Mouse (Mus musculus): Measurements from ENCODE around the gene Dnajc16. TPM values are rescaled to one million over a fixed set of nuclear protein-coding genes. Genes with fewer than 3 reads are reported as not detected.

Dnajc16 gene
- total and polyA plus RNA-seq, 2 experiments from 2014 or later, result 6.1 to 17.5 TPM

DNA sequence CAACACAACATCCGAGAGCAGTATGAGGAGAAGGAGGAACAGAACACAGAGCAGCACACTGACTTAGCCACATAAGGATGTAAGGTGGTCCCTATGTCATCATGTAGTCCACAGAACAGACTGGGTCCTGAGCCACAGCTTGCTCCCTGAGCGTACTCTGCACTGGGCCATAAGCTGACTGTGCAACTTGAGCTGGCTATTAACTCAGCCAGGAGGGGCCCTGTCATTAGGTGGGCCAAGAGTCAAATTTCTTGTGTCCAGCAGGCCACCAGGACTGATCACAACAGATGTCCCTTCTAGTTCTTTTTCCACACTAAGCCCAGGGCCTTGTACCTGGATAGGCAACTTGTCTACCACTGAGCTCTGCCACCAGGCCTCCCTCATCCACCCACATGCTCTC is 75.7 kb downstream of the Dnajc16 start:
- no peaks in the 10 kb centered on the region for H3K27me3 ChIP-seq (ENCODE audit: insufficient read depth, low read length)
- H3K9ac ChIP-seq (replicated peaks; ENCODE audit: low read length), result no peak overlapping the region
- no peak overlapping the region for H3K4me2 ChIP-seq (ENCODE audit: low read depth, low read length)
- no peak overlapping the region for H3K27ac ChIP-seq
- no peak overlapping the region for H3K4me3 ChIP-seq (ENCODE audit: low read length)
- DNase-seq (ENCODE audit: low spot score) (no peak), ATAC-seq (no peak)
- H3K9me3 ChIP-seq (ENCODE audit: low read length), result no peaks in the 10 kb centered on the region
- TF ChIP-seq CTCF (IDR thresholded peaks at IDR 0.05; ENCODE audit: low read depth), result no peak
- WGBS, result 77% methylated on average over 2 of the region's 2 CpGs
- peaks cover 28% of the 10 kb centered on the region for H3K36me3 ChIP-seq (ENCODE audit: insufficient read depth, low read length)
- H3K4me1 ChIP-seq (ENCODE audit: insufficient read depth, low read length), result no peaks in the 10 kb centered on the region

DNA sequence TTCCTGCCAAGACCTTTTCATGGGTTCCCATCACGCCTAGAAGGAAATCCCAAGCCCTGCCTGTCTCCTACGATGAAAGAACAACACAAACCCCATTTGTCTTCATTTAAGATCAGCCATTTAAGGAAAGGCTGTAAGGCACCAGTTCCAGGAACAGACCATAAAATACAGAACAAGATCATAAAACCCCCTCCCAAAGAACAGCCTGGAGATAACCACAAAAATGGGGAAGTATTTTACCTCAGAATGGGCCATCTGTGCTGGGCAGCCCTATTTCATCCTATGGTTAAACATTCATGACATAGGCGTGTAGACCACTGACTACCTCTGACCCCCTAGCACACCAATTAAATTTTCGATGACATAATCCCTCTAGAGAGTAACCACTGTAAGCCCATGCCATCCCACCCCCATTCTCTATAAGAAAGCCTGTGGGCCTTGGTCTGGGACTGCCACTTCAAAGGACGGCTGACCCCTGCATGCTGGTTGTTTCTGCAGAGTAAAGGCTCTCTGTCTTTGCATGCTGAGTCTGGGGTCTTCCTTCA is 77.1 kb downstream of the Dnajc16 start:
- H3K4me2 ChIP-seq (ENCODE audit: low read depth, low read length), result no peak overlapping the region
- H3K27me3 ChIP-seq (ENCODE audit: insufficient read depth, low read length), result no peaks in the 10 kb centered on the region
- H3K9me3 ChIP-seq (ENCODE audit: low read length), result no peaks in the 10 kb centered on the region
- WGBS, result 86% methylated on average over 5 of the region's 5 CpGs
- H3K9ac ChIP-seq (replicated peaks; ENCODE audit: low read length), result no peak overlapping the region
- no peaks in the 10 kb centered on the region for H3K4me1 ChIP-seq (ENCODE audit: insufficient read depth, low read length)
- no peak overlapping the region for H3K4me3 ChIP-seq (ENCODE audit: low read length)
- no peak for ATAC-seq
- peaks cover 39% of the 10 kb centered on the region for H3K36me3 ChIP-seq (ENCODE audit: insufficient read depth, low read length)
- no peak for TF ChIP-seq CTCF (IDR thresholded peaks at IDR 0.05; ENCODE audit: low read depth)
- no peak overlapping the region for H3K27ac ChIP-seq
- no peak for DNase-seq (ENCODE audit: low spot score)

DNA sequence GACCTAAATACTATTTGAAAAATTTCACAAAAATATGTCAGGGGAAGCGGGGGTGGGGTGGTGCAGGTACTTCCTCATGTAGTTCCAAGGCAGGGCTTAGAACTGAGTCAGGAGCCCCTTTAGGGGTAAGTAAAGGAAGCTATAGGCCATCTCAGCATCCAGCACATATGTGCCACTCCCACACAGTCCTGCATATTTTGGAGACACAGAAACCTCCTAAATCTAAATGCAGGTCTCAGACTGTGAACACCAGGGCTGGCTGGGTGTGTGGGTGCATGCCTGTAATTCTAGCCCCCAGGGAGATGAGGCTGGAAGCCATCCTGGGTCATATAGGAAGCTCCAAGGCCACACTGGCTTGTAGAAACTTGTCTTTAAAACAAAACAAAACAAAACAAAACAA is 79.5 kb downstream of the Dnajc16 start:
- WGBS, result 100% methylated on average over 1 of the region's 1 CpGs
- H3K27ac ChIP-seq, result no peak overlapping the region
- H3K4me3 ChIP-seq (ENCODE audit: low read length), result no peak overlapping the region
- H3K9ac ChIP-seq (replicated peaks; ENCODE audit: low read length), result no peak overlapping the region
- ATAC-seq, result no peak
- no peak for TF ChIP-seq CTCF (IDR thresholded peaks at IDR 0.05; ENCODE audit: low read depth)
- no peaks in the 10 kb centered on the region for H3K4me1 ChIP-seq (ENCODE audit: insufficient read depth, low read length)
- H3K36me3 ChIP-seq (ENCODE audit: insufficient read depth, low read length), result peaks cover 62% of the 10 kb centered on the region
- no peaks in the 10 kb centered on the region for H3K27me3 ChIP-seq (ENCODE audit: insufficient read depth, low read length)
- no peaks in the 10 kb centered on the region for H3K9me3 ChIP-seq (ENCODE audit: low read length)
- no peak overlapping the region for H3K4me2 ChIP-seq (ENCODE audit: low read depth, low read length)
- no peak for DNase-seq (ENCODE audit: low spot score)

Other genes with a start within 250 kb of the Dnajc16 start
- gene Fblim1, start 184.8 kb downstream of the Dnajc16 start, total RNA-seq (2014; rRNA removed), result 22.5 and 26.7 TPM in 2 replicates
- gene Fblim1, start 184.8 kb downstream of the Dnajc16 start, polyA plus RNA-seq (2015; fragmentation: Nextera tagmentation; extraction: Ambion mirVana), result 21.7 and 25.6 TPM in 2 replicates
- gene Tmem82, start 172.3 kb downstream of the Dnajc16 start, total RNA-seq (2014; rRNA removed), result 1.3 and 1.6 TPM in 2 replicates
- 1.3 and 1.5 TPM in 2 replicates for gene Tmem82, start 172.3 kb downstream of the Dnajc16 start, polyA plus RNA-seq (2015; fragmentation: Nextera tagmentation; extraction: Ambion mirVana)
- 18.1 and 22.2 TPM in 2 replicates for gene Slc25a34, start 167.1 kb downstream of the Dnajc16 start, total RNA-seq (2014; rRNA removed)
- 3.0 and 3.6 TPM in 2 replicates for gene Slc25a34, start 167.1 kb downstream of the Dnajc16 start, polyA plus RNA-seq (2015; fragmentation: Nextera tagmentation; extraction: Ambion mirVana)
- 45.8 and 47.6 TPM in 2 replicates for gene Plekhm2, start 126.0 kb downstream of the Dnajc16 start, total RNA-seq (2014; rRNA removed)
- 6.1 and 6.4 TPM in 2 replicates for gene Plekhm2, start 126.0 kb downstream of the Dnajc16 start, polyA plus RNA-seq (2015; fragmentation: Nextera tagmentation; extraction: Ambion mirVana)
- gene Rsc1a1, start 105.3 kb downstream of the Dnajc16 start, total RNA-seq (2014; rRNA removed), result 3.0 and 13.6 TPM in 2 replicates
- gene Rsc1a1, start 105.3 kb downstream of the Dnajc16 start, polyA plus RNA-seq (2015; fragmentation: Nextera tagmentation; extraction: Ambion mirVana), result 0.32 TPM in 1 of 2 replicates, not detected in the other
- 20.9 and 31.5 TPM in 2 replicates for gene Ddi2, start 67.5 kb downstream of the Dnajc16 start, total RNA-seq (2014; rRNA removed)
- gene Ddi2, start 67.5 kb downstream of the Dnajc16 start, polyA plus RNA-seq (2015; fragmentation: Nextera tagmentation; extraction: Ambion mirVana), result 12.1 and 12.5 TPM in 2 replicates
- 0.72 TPM in 1 of 2 replicates, not detected in the other for gene Agmat, start 44.3 kb downstream of the Dnajc16 start, total RNA-seq (2014; rRNA removed)
- gene Agmat, start 44.3 kb downstream of the Dnajc16 start, polyA plus RNA-seq (2015; fragmentation: Nextera tagmentation; extraction: Ambion mirVana), result 0.60 and 0.62 TPM in 2 replicates
- 25.9 and 29.1 TPM in 2 replicates for gene Casp9, start 2.7 kb upstream of the Dnajc16 start, total RNA-seq (2014; rRNA removed)
- gene Casp9, start 2.7 kb upstream of the Dnajc16 start, polyA plus RNA-seq (2015; fragmentation: Nextera tagmentation; extraction: Ambion mirVana), result 17.9 and 20.3 TPM in 2 replicates
- gene Cela2a, start 35.2 kb upstream of the Dnajc16 start, total RNA-seq (2014; rRNA removed), result not detected in 2 replicates
- gene Cela2a, start 35.2 kb upstream of the Dnajc16 start, polyA plus RNA-seq (2015; fragmentation: Nextera tagmentation; extraction: Ambion mirVana), result 0.23 and 0.26 TPM in 2 replicates
- gene Ctrc, start 55.4 kb upstream of the Dnajc16 start, total RNA-seq (2014; rRNA removed), result not detected in 2 replicates
- gene Ctrc, start 55.4 kb upstream of the Dnajc16 start, polyA plus RNA-seq (2015; fragmentation: Nextera tagmentation; extraction: Ambion mirVana), result not detected in 2 replicates
- 39.4 and 49.2 TPM in 2 replicates for gene Efhd2, start 84.0 kb upstream of the Dnajc16 start, total RNA-seq (2014; rRNA removed)
- gene Efhd2, start 84.0 kb upstream of the Dnajc16 start, polyA plus RNA-seq (2015; fragmentation: Nextera tagmentation; extraction: Ambion mirVana), result 62.5 and 64.8 TPM in 2 replicates
- 2.0 and 16.9 TPM in 2 replicates for gene Fhad1, start 224.2 kb upstream of the Dnajc16 start, total RNA-seq (2014; rRNA removed)
- 5.8 and 7.5 TPM in 2 replicates for gene Fhad1, start 224.2 kb upstream of the Dnajc16 start, polyA plus RNA-seq (2015; fragmentation: Nextera tagmentation; extraction: Ambion mirVana)